Mouse (Mus musculus) midbrain, embryonic 11.5 days (tissue): ENCODE results near the gene Il17rc. TPM values are rescaled to one million over a fixed set of nuclear protein-coding genes. Genes with fewer than 3 reads are reported as not detected.
A peak's percentile ranks its signal among the peaks of the same experiment; 100 is the strongest.

ENCODE experiments used
- ATAC-seq: fragments of 200-750 bp; cut with Nextera tagmentation; 2 replicates; pipeline ENCODE4 v1.8.0; 2017; ENCODE audit warnings: moderate TSS enrichment, moderate library complexity; ENCODE audit not compliant: low FRiP score
- DNase-seq: peaks from one replicate; pipeline ENCODE4 v3.0.0; 2015; ENCODE audit warnings: low spot score; ENCODE audit errors: missing footprints
- H3K27ac ChIP-seq: fragments of 300-500 bp; sonication (generic); 2 replicates; pipeline ENCODE4 v1.5.1; 2014; ENCODE audit warnings: low read depth, low read length
- H3K27me3 ChIP-seq: fragments of 300-500 bp; sonication (generic); 2 replicates; pipeline ENCODE4 v1.6.1; 2014; ENCODE audit warnings: mild to moderate bottlenecking, low read length, moderate library complexity, mixed read lengths; ENCODE audit not compliant: control insufficient read depth, insufficient read depth
- H3K36me3 ChIP-seq: fragments of 300-500 bp; sonication (generic); 2 replicates; pipeline ENCODE4 v1.6.1; 2014; ENCODE audit warnings: mild to moderate bottlenecking, low read length, moderate library complexity, mixed read lengths; ENCODE audit not compliant: control insufficient read depth, insufficient read depth
- H3K4me1 ChIP-seq: fragments of 300-500 bp; sonication (generic); 2 replicates; pipeline ENCODE4 v1.6.1; 2014; ENCODE audit warnings: low read length; ENCODE audit not compliant: control insufficient read depth, insufficient read depth
- H3K4me2 ChIP-seq: fragments of 300-500 bp; sonication (generic); 2 replicates; pipeline ENCODE4 v1.6.1; 2014; ENCODE audit warnings: mild to moderate bottlenecking, moderate library complexity
- H3K4me3 ChIP-seq: fragments of 300-500 bp; sonication (generic); 2 replicates; pipeline ENCODE4 v1.5.1; 2014; ENCODE audit warnings: low read depth, low read length
- H3K9ac ChIP-seq: fragments of 300-500 bp; sonication (generic); 2 replicates; pipeline ENCODE4 v1.6.1; 2014; ENCODE audit warnings: low read length
- H3K9me3 ChIP-seq: fragments of 300-500 bp; sonication (generic); 2 replicates; pipeline ENCODE4 v1.6.1; 2016; ENCODE audit warnings: low read length; ENCODE audit not compliant: control insufficient read depth
- WGBS: fragments of 180-500 bp; shearing (Covaris S2); extraction: QIAGEN DNeasy Blood & Tissue Kit; methylation state at CpG from one replicate; pipeline ENCODE4 v1.1.7; 2014; 5-methylcytosine and 5-hydroxymethylcytosine counted together
- polyA plus RNA-seq: library from polyadenylated mRNA; unstranded; fragments of >200 nt; fragmentation: Nextera tagmentation; extraction: Ambion mirVana; gene quantifications from 2 replicates; pipeline ENCODE4 v1.2.1, GENCODE M21; 2014

Il17rc gene
- 2.7 and 3.1 TPM in 2 replicates for polyA plus RNA-seq

DNA sequence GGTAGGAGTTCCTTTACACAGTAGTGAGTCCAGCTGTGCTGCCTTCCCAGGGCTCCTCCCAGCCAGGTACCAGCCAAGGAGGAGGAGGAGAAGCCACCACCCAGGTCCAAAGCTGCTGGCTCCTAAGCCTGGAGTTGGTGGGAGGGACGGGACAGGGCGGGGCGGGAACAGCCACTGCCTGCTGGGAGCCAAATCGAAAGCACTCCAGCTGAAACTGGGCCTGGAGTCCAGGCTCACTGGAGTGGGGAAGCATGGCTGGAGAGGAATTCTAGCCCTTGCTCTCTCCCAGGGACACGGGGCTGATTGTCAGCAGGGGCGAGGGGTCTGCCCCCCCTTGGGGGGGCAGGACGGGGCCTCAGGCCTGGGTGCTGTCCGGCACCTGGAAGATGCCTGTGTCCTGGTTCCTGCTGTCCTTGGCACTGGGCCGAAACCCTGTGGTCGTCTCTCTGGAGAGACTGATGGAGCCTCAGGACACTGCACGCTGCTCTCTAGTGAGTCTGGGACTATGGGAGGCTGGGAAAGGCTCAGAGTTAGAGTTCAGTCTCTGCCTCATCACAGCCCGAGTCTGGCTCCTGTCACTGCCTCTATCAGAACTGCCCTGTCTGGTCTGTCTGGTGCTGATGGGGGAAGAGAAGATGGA lies at the start of gene Il17rc:
TSS of gene Il17rc (plus strand) at position 131 of the 640 bp plus-strand sequence.
- H3K9ac ChIP-seq, result 0 out of 2 replicates have a peak within 1 kb of the TSS, but pooled peaks have one; percentile 20

DNA sequence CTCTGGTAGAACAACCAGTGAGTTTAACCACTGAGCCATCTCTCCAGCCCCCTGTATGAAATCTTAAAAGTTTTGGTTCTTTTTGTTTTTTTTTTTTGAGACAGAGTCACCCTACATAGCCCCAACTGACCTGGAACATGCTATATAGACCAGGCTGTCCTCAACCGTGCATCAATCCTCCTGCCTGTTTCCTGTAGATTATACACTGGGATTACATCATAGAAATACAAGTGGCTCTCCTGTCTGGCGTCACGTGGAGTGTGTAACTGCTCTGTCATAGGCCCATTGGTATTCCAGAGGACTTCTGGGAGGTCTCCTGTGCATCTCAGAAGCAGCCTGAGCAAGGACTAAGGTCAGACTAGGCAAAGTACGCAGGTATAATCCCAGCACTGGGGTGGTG lies 48.2 kb upstream of the Il17rc start:
- H3K27ac ChIP-seq, result no peak overlapping the region
- H3K4me1 ChIP-seq, result peaks cover 9% of the 10 kb centered on the region
- H3K9me3 ChIP-seq, result no peaks in the 10 kb centered on the region; the same call in 1 of the 2 replicates
- H3K9ac ChIP-seq, result no peak overlapping the region
- H3K27me3 ChIP-seq, result no peaks in the 10 kb centered on the region
- 79% methylated on average over 4 of the region's 4 CpGs for WGBS
- H3K36me3 ChIP-seq, result no peaks in the 10 kb centered on the region
- ATAC-seq, result no peak
- no peak for DNase-seq
- H3K4me2 ChIP-seq, result no peak overlapping the region
- H3K4me3 ChIP-seq, result no peak overlapping the region

More for the DNA sequence above, at the start of gene Il17rc:
- ATAC-seq (no peak), DNase-seq (peak; percentile 90)
- peaks cover 19% of the 10 kb centered on the region for H3K27me3 ChIP-seq
- H3K4me1 ChIP-seq, result peaks cover 4% of the 10 kb centered on the region
- no peaks in the 10 kb centered on the region for H3K36me3 ChIP-seq
- H3K27ac ChIP-seq, result no peak within 1 kb of the TSS
- no peak within 1 kb of the TSS for H3K4me2 ChIP-seq
- 17% methylated on average over 12 of the region's 12 CpGs for WGBS
- no peaks in the 10 kb centered on the region for H3K9me3 ChIP-seq
- no peak within 1 kb of the TSS for H3K4me3 ChIP-seq

DNA sequence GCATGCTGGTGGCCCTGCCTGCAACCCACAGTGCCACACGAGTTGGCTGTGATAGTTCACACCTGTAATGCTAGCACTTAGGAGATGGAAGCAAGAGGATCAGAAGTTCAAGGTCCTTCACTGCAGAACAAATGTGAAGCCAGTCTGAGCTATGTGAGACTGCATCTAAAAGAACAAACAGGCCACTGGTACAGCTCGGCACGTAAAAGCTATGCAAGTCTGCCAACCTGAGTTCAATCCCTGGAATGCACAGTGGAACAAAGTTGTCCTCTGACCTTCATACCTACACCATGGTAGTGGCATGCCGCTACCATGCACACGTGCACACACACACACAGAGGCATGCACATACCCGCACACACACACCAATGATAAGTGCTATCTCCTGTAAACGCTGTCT lies 47.0 kb upstream of the Il17rc start:
- Histone ChIP-seq H3K27me3 (no peaks in the 10 kb centered on the region), H3K4me1 (0 out of 2 replicates have a peak, but pooled peaks cover 2% of the 10 kb centered on the region), H3K36me3 (no peaks in the 10 kb centered on the region), H3K4me3 (no peak overlapping the region), H3K4me2 (no peak overlapping the region), H3K9ac (no peak overlapping the region), H3K9me3 (no peaks in the 10 kb centered on the region; the same call in 1 of the 2 replicates), H3K27ac (no peak overlapping the region)
- 86% methylated on average over 7 of the region's 7 CpGs for WGBS
- ATAC-seq (no peak), DNase-seq (no peak)

DNA sequence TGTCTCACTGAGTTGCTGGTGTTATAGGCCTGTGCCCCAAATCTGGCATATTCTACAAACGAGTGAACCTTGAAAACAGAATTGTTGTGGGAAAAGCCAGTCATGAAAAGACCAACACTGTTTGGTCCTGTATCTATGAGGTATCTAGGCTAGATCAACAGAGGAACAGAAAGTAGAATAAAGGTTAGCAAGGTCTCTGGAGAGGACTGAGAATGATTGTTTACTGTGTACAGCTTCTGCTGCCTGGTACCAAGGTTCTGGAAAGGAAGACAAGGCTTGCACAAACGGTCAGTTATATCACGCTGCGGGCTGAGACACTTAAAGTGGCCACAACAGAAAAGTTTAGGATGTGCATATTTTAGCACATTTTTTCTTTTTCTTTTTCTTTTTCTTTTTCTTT lies 44.5 kb upstream of the Il17rc start:
- Histone ChIP-seq H3K9me3 (no peaks in the 10 kb centered on the region; the same call in 1 of the 2 replicates), H3K36me3 (no peaks in the 10 kb centered on the region)
- WGBS, result 87% methylated on average over 4 of the region's 4 CpGs

DNA sequence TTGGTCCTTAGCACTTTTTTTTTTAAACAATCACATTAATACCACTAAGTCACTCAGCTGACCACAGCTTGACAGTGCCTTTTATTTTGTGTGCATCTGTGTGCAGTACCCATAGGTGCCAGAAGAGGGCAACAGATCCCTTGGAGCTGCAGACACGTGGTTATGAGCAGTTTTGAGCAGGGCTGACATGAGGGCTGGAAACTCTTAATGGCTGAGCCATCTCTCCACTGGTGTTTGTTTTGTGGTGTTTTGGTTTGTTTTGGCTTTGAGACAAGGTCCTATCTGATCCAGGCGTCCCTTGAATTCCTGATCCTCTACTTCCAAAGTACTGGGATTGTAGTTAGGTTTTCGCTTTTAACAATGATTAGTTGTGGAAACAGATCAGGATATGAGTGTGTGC lies 43.8 kb upstream of the Il17rc start:
- DNase-seq (peak; percentile 92), ATAC-seq (no peak)
- Histone ChIP-seq H3K27ac (no peak overlapping the region), H3K4me1 (no peaks in the 10 kb centered on the region), H3K36me3 (no peaks in the 10 kb centered on the region), H3K4me2 (no peak overlapping the region), H3K9me3 (no peaks in the 10 kb centered on the region; the same call in 1 of the 2 replicates), H3K27me3 (no peaks in the 10 kb centered on the region), H3K4me3 (no peak overlapping the region), H3K9ac (no peak overlapping the region)
- 62% methylated on average over 3 of the region's 3 CpGs for WGBS

More for the DNA sequence above, 44.5 kb upstream of the Il17rc start:
- Histone ChIP-seq H3K27me3 (no peaks in the 10 kb centered on the region), H3K27ac (no peak overlapping the region), H3K4me3 (no peak overlapping the region), H3K9ac (no peak overlapping the region), H3K4me2 (no peak overlapping the region), H3K4me1 (no peaks in the 10 kb centered on the region)
- ATAC-seq (no peak), DNase-seq (no peak)

DNA sequence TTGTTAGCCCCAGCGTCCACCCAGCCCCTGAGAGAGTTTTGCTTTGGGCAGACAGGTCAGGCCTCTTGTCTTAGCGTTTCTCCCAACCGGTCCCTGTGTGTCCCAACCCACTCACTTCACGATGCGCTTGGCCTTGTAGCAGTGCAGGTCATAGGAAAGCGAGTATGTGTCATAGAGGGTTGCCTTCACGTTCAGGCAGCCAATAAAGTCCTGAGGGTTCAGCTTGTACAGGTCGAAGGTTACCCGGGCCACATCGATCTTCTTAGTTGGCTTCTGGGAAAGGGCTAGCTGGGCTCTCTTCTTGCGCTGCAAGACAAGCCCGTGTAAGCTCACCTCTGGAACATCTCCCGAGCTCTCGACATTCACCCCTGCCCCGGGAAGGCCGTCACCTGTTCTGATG lies 43.2 kb upstream of the Il17rc start:
- Histone ChIP-seq H3K4me3 (no peak overlapping the region), H3K4me2 (no peak overlapping the region), H3K9ac (no peak overlapping the region), H3K27ac (no peak overlapping the region), H3K27me3 (no peaks in the 10 kb centered on the region), H3K4me1 (no peaks in the 10 kb centered on the region), H3K36me3 (no peaks in the 10 kb centered on the region), H3K9me3 (no peaks in the 10 kb centered on the region; the same call in 1 of the 2 replicates)
- ATAC-seq, result no peak
- peak; percentile 49 for DNase-seq
- WGBS, result 93% methylated on average over 16 of the region's 16 CpGs

DNA sequence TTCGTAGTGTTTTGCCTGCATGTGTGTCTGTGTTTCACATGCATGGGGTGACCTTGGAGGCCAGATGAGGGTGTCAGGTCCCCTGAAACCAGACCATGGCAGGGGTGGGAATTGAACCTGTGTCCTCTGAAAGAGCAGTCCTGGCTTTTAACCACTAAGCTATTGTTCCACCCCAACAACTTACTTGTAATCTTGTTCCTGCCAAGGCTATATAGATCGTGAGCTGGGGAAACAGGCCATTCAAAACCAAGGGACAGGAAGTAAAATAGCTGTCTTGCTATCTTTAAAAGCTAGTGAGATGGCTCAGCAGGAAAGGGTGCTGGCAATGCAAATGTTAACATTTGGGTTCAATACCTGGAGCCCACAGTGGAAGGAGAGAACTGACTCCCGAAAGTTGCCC lies 41.3 kb upstream of the Il17rc start:
- H3K9ac ChIP-seq, result no peak overlapping the region
- H3K4me2 ChIP-seq, result no peak overlapping the region
- 81% methylated on average over 3 of the region's 3 CpGs for WGBS
- no peak for DNase-seq
- no peaks in the 10 kb centered on the region for H3K36me3 ChIP-seq
- H3K9me3 ChIP-seq, result no peaks in the 10 kb centered on the region; the same call in 1 of the 2 replicates
- no peaks in the 10 kb centered on the region for H3K4me1 ChIP-seq
- H3K27ac ChIP-seq, result no peak overlapping the region
- H3K4me3 ChIP-seq, result no peak overlapping the region
- no peaks in the 10 kb centered on the region for H3K27me3 ChIP-seq
- no peak for ATAC-seq

DNA sequence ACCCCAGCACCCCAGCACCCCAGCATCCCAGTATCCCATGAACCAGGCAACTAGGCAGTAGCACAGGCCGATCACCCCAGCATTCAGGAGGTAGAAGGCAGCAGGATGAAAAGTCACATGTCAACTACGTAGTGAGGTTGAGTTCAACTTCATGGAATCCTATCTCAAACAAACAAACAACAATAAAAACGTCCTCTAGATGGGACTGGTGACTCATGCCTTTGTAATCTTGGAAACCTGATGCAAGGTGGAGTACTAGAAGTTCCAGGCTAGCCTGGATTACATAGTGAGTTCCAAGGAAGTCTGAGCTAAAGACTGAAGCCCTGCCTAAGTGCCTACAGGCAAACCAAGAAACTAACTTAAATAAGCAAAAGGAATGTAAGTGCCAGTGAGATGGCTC lies 40.4 kb upstream of the Il17rc start:
- DNase-seq (peak; percentile 28), ATAC-seq (no peak)
- no peak overlapping the region for H3K4me3 ChIP-seq
- no peak overlapping the region for H3K27ac ChIP-seq
- no peaks in the 10 kb centered on the region for H3K36me3 ChIP-seq
- WGBS, result 64% methylated on average over 3 of the region's 3 CpGs
- H3K9ac ChIP-seq, result no peak overlapping the region
- H3K9me3 ChIP-seq, result no peaks in the 10 kb centered on the region; the same call in 1 of the 2 replicates
- H3K4me2 ChIP-seq, result no peak overlapping the region
- no peaks in the 10 kb centered on the region for H3K4me1 ChIP-seq
- H3K27me3 ChIP-seq, result no peaks in the 10 kb centered on the region

DNA sequence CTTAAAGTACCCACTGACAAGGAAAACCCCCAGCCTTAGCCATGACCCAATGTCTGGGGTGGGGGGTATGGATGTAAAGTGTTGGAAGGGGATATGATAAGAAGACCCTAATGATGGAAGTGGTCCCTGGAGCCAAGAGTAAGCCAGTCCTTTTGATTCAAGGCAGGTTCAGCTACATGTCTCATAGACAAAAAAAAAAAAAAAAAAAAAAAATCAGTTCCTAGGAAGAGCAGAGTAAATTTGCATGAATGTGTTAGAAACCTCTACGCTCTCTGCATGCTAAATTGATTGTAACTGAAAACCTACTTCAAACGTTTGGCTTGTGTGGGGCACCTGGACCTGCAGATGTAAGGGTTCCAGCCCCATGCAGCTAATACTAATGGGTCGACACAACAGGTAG lies 39.4 kb upstream of the Il17rc start:
- ATAC-seq (no peak), DNase-seq (peak; percentile 67)
- Histone ChIP-seq H3K27ac (no peak overlapping the region), H3K4me1 (no peaks in the 10 kb centered on the region), H3K9me3 (no peaks in the 10 kb centered on the region; the same call in 1 of the 2 replicates), H3K4me3 (no peak overlapping the region), H3K9ac (no peak overlapping the region), H3K36me3 (no peaks in the 10 kb centered on the region), H3K27me3 (no peaks in the 10 kb centered on the region), H3K4me2 (no peak overlapping the region)
- 69% methylated on average over 3 of the region's 3 CpGs for WGBS
